Mouse (Mus musculus): ENCODE results near the gene Cyp4f18. TPM values are rescaled to one million over a fixed set of nuclear protein-coding genes. Genes with fewer than 3 reads are reported as not detected.
"Not testable (repeated sequence)": the region's sequence is repeated elsewhere in the genome, so short reads cannot be mapped to it uniquely, and the experiment has no call there.

Cyp4f18 gene
- total and polyA plus RNA-seq, 3 experiments = 13.5 to 37.4 (median 31.7) TPM

DNA sequence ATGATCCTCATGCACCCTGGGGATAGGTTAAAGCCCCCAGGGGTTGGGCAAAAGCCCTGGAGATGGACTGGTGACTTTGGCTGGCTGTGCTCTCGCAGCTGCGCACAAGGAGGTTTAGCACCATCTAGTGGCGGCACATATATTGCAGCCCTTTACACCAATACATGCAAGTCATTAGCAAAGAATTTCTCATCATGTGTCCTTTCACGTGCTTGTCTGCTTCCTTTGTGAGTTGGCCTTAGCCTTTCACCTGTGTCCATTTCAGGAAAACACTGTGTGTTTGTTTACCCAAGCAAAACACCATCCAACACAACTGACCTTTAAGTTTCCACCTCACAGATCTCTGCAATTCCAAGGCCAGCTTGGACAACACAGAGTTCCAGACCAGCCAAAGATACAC lies 23.5 kb upstream of the Cyp4f18 start:
- not testable (repeated sequence) for DNase-seq (ENCODE audit: extremely low read depth); H3K4me3 ChIP-seq (replicated peaks in 1 of 3; ENCODE audit: low read depth in 2 of 3, low read length in 2 of 3, poor library complexity in 1 of 3)

DNA sequence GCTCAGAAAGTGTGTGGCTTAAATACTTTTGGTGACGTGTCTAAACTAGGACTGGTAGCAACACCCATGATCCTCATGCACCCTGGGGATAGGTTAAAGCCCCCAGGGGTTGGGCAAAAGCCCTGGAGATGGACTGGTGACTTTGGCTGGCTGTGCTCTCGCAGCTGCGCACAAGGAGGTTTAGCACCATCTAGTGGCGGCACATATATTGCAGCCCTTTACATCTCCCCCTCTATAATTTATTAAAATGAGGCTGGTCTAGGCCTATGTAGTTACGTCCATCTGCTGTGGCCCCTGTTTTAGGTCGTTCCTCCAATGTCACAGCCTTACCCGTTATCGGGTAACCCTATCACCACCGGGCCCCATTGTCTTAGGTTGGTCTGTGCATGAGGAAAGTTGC lies 15.5 kb upstream of the Cyp4f18 start:
- H3K4me1 ChIP-seq (ENCODE audit: control insufficient read depth in 1 of 2, insufficient read depth in 2 of 2); DNase-seq (ENCODE audit: extremely low read depth); H3K4me2 ChIP-seq (ENCODE audit: insufficient read depth, low read depth, poor library complexity, severe bottlenecking); H3K27me3 ChIP-seq (replicated peaks); dilution Hi-C loops (cut with MboI; ENCODE audit: extremely low pct_ligation_motif_present, extremely low pct_unique_long_range_greater_than_20kb, low sequenced_read_pairs); H3K4me3 ChIP-seq (replicated peaks in 1 of 3; ENCODE audit: low read depth in 2 of 3, low read length in 2 of 3, poor library complexity in 1 of 3); H3K9ac ChIP-seq (ENCODE audit: insufficient read depth, low read depth); H3K27ac ChIP-seq (ENCODE audit: insufficient read depth, low read depth); H3K9me3 ChIP-seq (replicated peaks; ENCODE audit: low read length); H3K79me2 ChIP-seq (replicated peaks; ENCODE audit: control insufficient read depth, extremely low read depth, insufficient read depth, poor library complexity, severe bottlenecking); H3K36me3 ChIP-seq (replicated peaks in 1 of 2; ENCODE audit: control insufficient read depth in 1 of 2, insufficient read depth in 1 of 2, low read length in 1 of 2): not testable (repeated sequence)
- in situ Hi-C loops (cut with MboI; ENCODE audit: low pct_ligation_motif_present, low pct_unique_long_range_greater_than_20kb, low sequenced_read_pairs) = loop anchor here (25.0 kb wide), 1 partner anchor 888 kb away; no protein-coding TSS in a partner anchor

More for the DNA sequence above, 23.5 kb upstream of the Cyp4f18 start:
- H3K9ac ChIP-seq (ENCODE audit: insufficient read depth, low read depth); H3K27ac ChIP-seq (ENCODE audit: insufficient read depth, low read depth); in situ Hi-C loops (cut with MboI; ENCODE audit: low pct_ligation_motif_present, low pct_unique_long_range_greater_than_20kb, low sequenced_read_pairs); H3K4me1 ChIP-seq (ENCODE audit: control insufficient read depth in 1 of 2, insufficient read depth in 2 of 2); H3K79me2 ChIP-seq (replicated peaks; ENCODE audit: control insufficient read depth, extremely low read depth, insufficient read depth, poor library complexity, severe bottlenecking); dilution Hi-C loops (cut with MboI; ENCODE audit: extremely low pct_ligation_motif_present, extremely low pct_unique_long_range_greater_than_20kb, low sequenced_read_pairs); H3K27me3 ChIP-seq (replicated peaks); H3K9me3 ChIP-seq (replicated peaks; ENCODE audit: low read length); H3K4me2 ChIP-seq (ENCODE audit: insufficient read depth, low read depth, poor library complexity, severe bottlenecking); H3K36me3 ChIP-seq (replicated peaks in 1 of 2; ENCODE audit: control insufficient read depth in 1 of 2, insufficient read depth in 1 of 2, low read length in 1 of 2): not testable (repeated sequence)
- TF ChIP-seq BHLHE40 (IDR thresholded peaks at IDR 0.05; ENCODE audit: low read depth, low read length) (peak; percentile 65), CTCF (conservative IDR thresholded peaks at IDR 0.05 in 1 of 2, IDR thresholded peaks at IDR 0.05 in 1 of 2; ENCODE audit: low read depth in 2 of 2, low read length in 2 of 2) (peak; percentile 17 to 20; a peak in 2 of 4 replicates)

- in situ Hi-C loops (cut with MboI; ENCODE audit: low pct_ligation_motif_present, low pct_unique_long_range_greater_than_20kb, low sequenced_read_pairs) = loop anchor here (25.0 kb wide), 1 partner anchor 883 kb away; no protein-coding TSS in a partner anchor
- no peak overlapping the region for H3K9ac ChIP-seq (ENCODE audit: insufficient read depth, low read depth)
Observed at GRCm38 (mm10) chr8:72019816-72020215, 10.4 kb upstream of the Cyp4f18 start.

GRCm38 (mm10) chr8:72019022-72019421 lies 9.6 kb upstream of the Cyp4f18 start:
- H3K36me3 ChIP-seq (replicated peaks in 1 of 2; ENCODE audit: control insufficient read depth in 1 of 2, insufficient read depth in 1 of 2, low read length in 1 of 2); H3K9me3 ChIP-seq (replicated peaks; ENCODE audit: low read length); H3K9ac ChIP-seq (ENCODE audit: insufficient read depth, low read depth); H3K27ac ChIP-seq (ENCODE audit: insufficient read depth, low read depth); H3K4me3 ChIP-seq (replicated peaks in 1 of 3; ENCODE audit: low read depth in 2 of 3, low read length in 2 of 3, poor library complexity in 1 of 3); H3K27me3 ChIP-seq (replicated peaks); H3K79me2 ChIP-seq (replicated peaks; ENCODE audit: control insufficient read depth, extremely low read depth, insufficient read depth, poor library complexity, severe bottlenecking); DNase-seq (ENCODE audit: extremely low read depth); dilution Hi-C loops (cut with MboI; ENCODE audit: extremely low pct_ligation_motif_present, extremely low pct_unique_long_range_greater_than_20kb, low sequenced_read_pairs); H3K4me2 ChIP-seq (ENCODE audit: insufficient read depth, low read depth, poor library complexity, severe bottlenecking): not testable (repeated sequence)
- in situ Hi-C loops (cut with MboI; ENCODE audit: low pct_ligation_motif_present, low pct_unique_long_range_greater_than_20kb, low sequenced_read_pairs) = loop anchor here (25.0 kb wide), 1 partner anchor 882 kb away; no protein-coding TSS in a partner anchor
- peaks cover 6 to 20% of the 10 kb centered on the region in 2 experiments; a peak in 3 of 4 replicates for H3K4me1 ChIP-seq (ENCODE audit: control insufficient read depth in 1 of 2, insufficient read depth in 2 of 2)

More at GRCm38 (mm10) chr8:72019816-72020215, 10.4 kb upstream of the Cyp4f18 start:
- Histone ChIP-seq H3K79me2 (replicated peaks; ENCODE audit: control insufficient read depth, extremely low read depth, insufficient read depth, poor library complexity, severe bottlenecking) (no peaks in the 10 kb centered on the region), H3K27ac (ENCODE audit: insufficient read depth, low read depth) (no peak overlapping the region), H3K4me3 (replicated peaks in 1 of 3; ENCODE audit: low read depth in 2 of 3, low read length in 2 of 3, poor library complexity in 1 of 3) (no peak overlapping the region), H3K27me3 (replicated peaks) (no peaks in the 10 kb centered on the region), H3K9me3 (replicated peaks; ENCODE audit: low read length) (no peaks in the 10 kb centered on the region), H3K4me1 (ENCODE audit: control insufficient read depth in 1 of 2, insufficient read depth in 2 of 2) (peaks cover 6 to 20% of the 10 kb centered on the region in 2 experiments; a peak in 3 of 4 replicates), H3K4me2 (ENCODE audit: insufficient read depth, low read depth, poor library complexity, severe bottlenecking) (no peak overlapping the region), H3K36me3 (replicated peaks in 1 of 2; ENCODE audit: control insufficient read depth in 1 of 2, insufficient read depth in 1 of 2, low read length in 1 of 2) (no peaks in the 10 kb centered on the region)
- no peak for DNase-seq (ENCODE audit: extremely low read depth)
- dilution Hi-C loops (cut with MboI; ENCODE audit: extremely low pct_ligation_motif_present, extremely low pct_unique_long_range_greater_than_20kb, low sequenced_read_pairs) = no loop called here
- TF ChIP-seq ETS1 (conservative IDR thresholded peaks at IDR 0.05; ENCODE audit: low read depth, low read length) (no peak), HCFC1 (IDR thresholded peaks at IDR 0.05; ENCODE audit: low read depth, low read length) (no peak), CHD2 (IDR thresholded peaks at IDR 0.05; ENCODE audit: low read length) (no peak), POLR2AphosphoS2 (IDR thresholded peaks at IDR 0.05; ENCODE audit: low read depth, low read length) (no peak), TBP (conservative IDR thresholded peaks at IDR 0.05; ENCODE audit: low read depth, low read length) (no peak), MYC (IDR thresholded peaks at IDR 0.05; ENCODE audit: low read depth, low read length) (no peak), MAFK (IDR thresholded peaks at IDR 0.05; ENCODE audit: insufficient replicate concordance, low read length) (no peak), EP300 (IDR thresholded peaks at IDR 0.05; ENCODE audit: low read length) (no peak), MEF2A (IDR thresholded peaks at IDR 0.05; ENCODE audit: borderline replicate concordance, low read depth, low read length) (no peak), JUND (conservative IDR thresholded peaks at IDR 0.05; ENCODE audit: low read depth, low read length) (no peak), BHLHE40 (IDR thresholded peaks at IDR 0.05; ENCODE audit: low read depth, low read length) (no peak), ELF1 (IDR thresholded peaks at IDR 0.05; ENCODE audit: low read depth, low read length) (no peak), RCOR1 (conservative IDR thresholded peaks at IDR 0.05; ENCODE audit: low read depth, low read length) (no peak)

Measured in CH12.LX (cell line).